Mouse (Mus musculus): ENCODE measurements around the gene Bax.

- TF ChIP-seq CTCF (IDR thresholded peaks at IDR 0.05; ENCODE audit: control insufficient read depth, insufficient read depth, low read length), result no peak
- TF ChIP-seq POLR2A (IDR thresholded peaks at IDR 0.05; ENCODE audit: borderline replicate concordance, control insufficient read depth, low read depth, low read length), result no peak
These were observed 26.3 kb upstream of the Bax start for GRCm38 (mm10) chr7:45492951-45493350.

Data from bone marrow, adult 2 months (tissue).